In genomic region chr14:67608262-67608661, GRCm38 (mm10) we compare ENCODE assay signal across 8 mouse cellular contexts.
A peak's percentile ranks its signal among the peaks of the same experiment; 100 is the strongest.
DNase-seq lines count a peak whose midpoint lies in the region; ATAC-seq and TF ChIP-seq lines count a peak whose summit lies in the region.

No protein-coding gene starts in this region.

- 0 out of 2 replicates have a peak overlapping the region, but pooled peaks have one; percentile 4 for H3K4me3 ChIP-seq in embryonic facial prominence, embryonic 12.5 days
- no peak overlapping the region for H3K4me3 ChIP-seq in lung, postnatal 0 days (ENCODE audit: low read depth, low read length)

- peak overlapping the region; percentile 47 for H3K4me2 ChIP-seq in embryonic facial prominence, embryonic 12.5 days (replicated peaks)
- H3K4me2 ChIP-seq in lung, postnatal 0 days (replicated peaks; ENCODE audit: low read depth, low read length), result peak overlapping the region; percentile 38

- peaks cover 16% of the 10 kb centered on the region for H3K27me3 ChIP-seq in embryonic facial prominence, embryonic 12.5 days
- no peaks in the 10 kb centered on the region for H3K27me3 ChIP-seq in lung, postnatal 0 days (replicated peaks; ENCODE audit: insufficient read depth, low read length)

- intact Hi-C loops in left cerebral cortex, postnatal 14 days (cut with DNase I), result no loop called here

- WGBS in embryonic facial prominence, embryonic 12.5 days, result 16% methylated on average over 20 of the region's 20 CpGs
- WGBS in lung, postnatal 0 days, result 26% methylated on average over 20 of the region's 20 CpGs

- no peak overlapping the region for H3K27ac ChIP-seq in embryonic facial prominence, embryonic 12.5 days
- H3K27ac ChIP-seq in lung, postnatal 0 days (ENCODE audit: low read length), result no peak overlapping the region

- no peak for TF ChIP-seq EP300 in lung, postnatal 0 days (IDR thresholded peaks at IDR 0.05)

- peak; percentile 23 for DNase-seq in ZHBTc4 (ENCODE audit: low read depth, low spot score)
- peak; percentile 9 for DNase-seq in kidney, adult 9 months
- DNase-seq in lung, postnatal 0 days (ENCODE audit: low spot score), result peak; percentile 69
- no peak for DNase-seq in urinary bladder, postnatal 4 days (ENCODE audit: low spot score in 2 of 2)
- no peak for DNase-seq in urinary bladder, postnatal 36 days (ENCODE audit: low spot score in 2 of 2)
- no peak for DNase-seq in left cerebral cortex, postnatal 14 days (ENCODE audit: low spot score in 2 of 2)
- no peak for DNase-seq in spleen, adult 12 weeks (ENCODE audit: low spot score)

- ATAC-seq in embryonic facial prominence, embryonic 12.5 days (ENCODE audit: insufficient number of reproducible peaks, insufficient read depth, low FRiP score, low TSS enrichment), result no peak
- ATAC-seq in lung, postnatal 0 days, result peak; percentile 62

- no peaks in the 10 kb centered on the region for H3K36me3 ChIP-seq in embryonic facial prominence, embryonic 12.5 days
- H3K36me3 ChIP-seq in lung, postnatal 0 days (ENCODE audit: insufficient read depth, low read length), result no peaks in the 10 kb centered on the region

- H3K4me1 ChIP-seq in embryonic facial prominence, embryonic 12.5 days, result peaks cover 30% of the 10 kb centered on the region
- no peaks in the 10 kb centered on the region; the same call in 1 of the 2 replicates for H3K4me1 ChIP-seq in lung, postnatal 0 days (ENCODE audit: insufficient read depth, low read depth, low read length)

- TF ChIP-seq CTCF in lung, postnatal 0 days (IDR thresholded peaks at IDR 0.05), result no peak

- H3K9ac ChIP-seq in embryonic facial prominence, embryonic 12.5 days, result no peak overlapping the region
- H3K9ac ChIP-seq in lung, postnatal 0 days (replicated peaks; ENCODE audit: low read depth), result no peak overlapping the region

- H3K9me3 ChIP-seq in embryonic facial prominence, embryonic 12.5 days, result no peaks in the 10 kb centered on the region
- no peaks in the 10 kb centered on the region for H3K9me3 ChIP-seq in lung, postnatal 0 days (ENCODE audit: low read length)

Comparison
In these comparisons a context has a peak if more than half of its experiments do, and no peak if none do; other contexts are left out.
1. DNase-seq: peak in ZHBTc4 (single experiment), kidney, adult 9 months (single experiment) and lung, postnatal 0 days (single experiment); none in urinary bladder, postnatal 4 days (0 of 2), urinary bladder, postnatal 36 days (0 of 2), left cerebral cortex, postnatal 14 days (0 of 2) and spleen, adult 12 weeks (single experiment).